Mouse (Mus musculus): ENCODE measurements around the gene Asphd1.
A peak's percentile ranks its signal among the peaks of the same experiment; 100 is the strongest.
"Not testable (repeated sequence)": the region's sequence is repeated elsewhere in the genome, so short reads cannot be mapped to it uniquely, and the experiment has no call there.

Gene Asphd1

GRCm38 (mm10) chr7:126921563-126921962, 27.8 kb downstream of the Asphd1 start:
- Histone ChIP-seq H3K4me1 (replicated peaks; ENCODE audit: low read depth, low read length) (peaks cover 10% of the 10 kb centered on the region), H3K4me3 (replicated peaks; ENCODE audit: low read length) (no peak overlapping the region), H3K27me3 (ENCODE audit: insufficient read depth, low read length) (no peaks in the 10 kb centered on the region), H3K9me3 (ENCODE audit: low read length) (no peaks in the 10 kb centered on the region), H3K36me3 (ENCODE audit: insufficient read depth, low read length) (no peaks in the 10 kb centered on the region)
- no peak for TF ChIP-seq POU5F1 (IDR thresholded peaks at IDR 0.05; ENCODE audit: borderline replicate concordance, low read length)
- no peak for TF ChIP-seq CTCF (conservative IDR thresholded peaks at IDR 0.05; ENCODE audit: low read length)
- no peak for TF ChIP-seq NANOG (IDR thresholded peaks at IDR 0.05; ENCODE audit: borderline replicate concordance, low read length)

GRCm38 (mm10) chr7:126919973-126920372, 29.4 kb downstream of the Asphd1 start:
- no peak overlapping the region for H3K4me3 ChIP-seq (replicated peaks; ENCODE audit: low read length)
- H3K9me3 ChIP-seq (ENCODE audit: low read length): no peaks in the 10 kb centered on the region
- H3K27me3 ChIP-seq (ENCODE audit: insufficient read depth, low read length): no peaks in the 10 kb centered on the region
- peaks cover 6% of the 10 kb centered on the region for H3K4me1 ChIP-seq (replicated peaks; ENCODE audit: low read depth, low read length)
- H3K36me3 ChIP-seq (ENCODE audit: insufficient read depth, low read length): no peaks in the 10 kb centered on the region
- TF ChIP-seq NANOG (IDR thresholded peaks at IDR 0.05; ENCODE audit: borderline replicate concordance, low read length) (no peak), CTCF (conservative IDR thresholded peaks at IDR 0.05; ENCODE audit: low read length) (no peak), POU5F1 (IDR thresholded peaks at IDR 0.05; ENCODE audit: borderline replicate concordance, low read length) (no peak)

GRCm38 (mm10) chr7:126918356-126918755, 31.0 kb downstream of the Asphd1 start:
- not testable (repeated sequence) for H3K36me3 ChIP-seq (ENCODE audit: insufficient read depth, low read length); H3K4me1 ChIP-seq (replicated peaks; ENCODE audit: low read depth, low read length); H3K27me3 ChIP-seq (ENCODE audit: insufficient read depth, low read length); H3K9me3 ChIP-seq (ENCODE audit: low read length); H3K4me3 ChIP-seq (replicated peaks; ENCODE audit: low read length)

GRCm38 (mm10) chr7:126914844-126915243, 34.5 kb downstream of the Asphd1 start:
- Histone ChIP-seq H3K27me3 (ENCODE audit: insufficient read depth, low read length) (no peaks in the 10 kb centered on the region), H3K4me1 (replicated peaks; ENCODE audit: low read depth, low read length) (peaks cover 8% of the 10 kb centered on the region), H3K36me3 (ENCODE audit: insufficient read depth, low read length) (no peaks in the 10 kb centered on the region), H3K9me3 (ENCODE audit: low read length) (no peaks in the 10 kb centered on the region), H3K4me3 (replicated peaks; ENCODE audit: low read length) (no peak overlapping the region)
- TF ChIP-seq CTCF (conservative IDR thresholded peaks at IDR 0.05; ENCODE audit: low read length) (no peak), NANOG (IDR thresholded peaks at IDR 0.05; ENCODE audit: borderline replicate concordance, low read length) (no peak), POU5F1 (IDR thresholded peaks at IDR 0.05; ENCODE audit: borderline replicate concordance, low read length) (no peak)

- H3K9me3 ChIP-seq (ENCODE audit: low read length): no peaks in the 10 kb centered on the region
- peaks cover 11% of the 10 kb centered on the region for H3K4me1 ChIP-seq (replicated peaks; ENCODE audit: low read depth, low read length)
- H3K4me3 ChIP-seq (replicated peaks; ENCODE audit: low read length): no peak overlapping the region
- no peaks in the 10 kb centered on the region for H3K27me3 ChIP-seq (ENCODE audit: insufficient read depth, low read length)
- no peaks in the 10 kb centered on the region for H3K36me3 ChIP-seq (ENCODE audit: insufficient read depth, low read length)
- TF ChIP-seq CTCF (conservative IDR thresholded peaks at IDR 0.05; ENCODE audit: low read length) (no peak), POU5F1 (IDR thresholded peaks at IDR 0.05; ENCODE audit: borderline replicate concordance, low read length) (no peak), NANOG (IDR thresholded peaks at IDR 0.05; ENCODE audit: borderline replicate concordance, low read length) (no peak)
Observed at GRCm38 (mm10) chr7:126905590-126905989, 43.8 kb downstream of the Asphd1 start.

DNA sequence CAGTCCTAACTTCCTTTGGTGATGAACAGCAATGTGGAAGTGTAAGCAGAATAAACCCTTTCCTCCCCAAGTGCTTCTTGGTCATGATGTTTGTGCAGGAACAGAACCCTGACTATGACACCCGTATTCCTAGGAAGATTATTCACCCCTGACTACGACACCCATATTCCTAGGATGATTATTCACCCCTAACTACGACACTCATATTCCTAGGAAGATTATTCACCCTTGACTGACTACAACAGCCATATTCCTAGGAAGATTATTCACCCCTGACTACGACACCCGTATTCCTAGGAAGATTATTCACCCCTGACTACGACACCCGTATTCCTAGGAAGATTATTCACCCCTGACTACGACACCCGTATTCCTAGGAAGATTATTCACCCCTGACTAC, 49.6 kb downstream of the Asphd1 start:
- peaks cover 17% of the 10 kb centered on the region for H3K4me1 ChIP-seq (replicated peaks; ENCODE audit: low read depth, low read length)
- not testable (repeated sequence) for H3K9me3 ChIP-seq (ENCODE audit: low read length); H3K4me3 ChIP-seq (replicated peaks; ENCODE audit: low read length)

DNA sequence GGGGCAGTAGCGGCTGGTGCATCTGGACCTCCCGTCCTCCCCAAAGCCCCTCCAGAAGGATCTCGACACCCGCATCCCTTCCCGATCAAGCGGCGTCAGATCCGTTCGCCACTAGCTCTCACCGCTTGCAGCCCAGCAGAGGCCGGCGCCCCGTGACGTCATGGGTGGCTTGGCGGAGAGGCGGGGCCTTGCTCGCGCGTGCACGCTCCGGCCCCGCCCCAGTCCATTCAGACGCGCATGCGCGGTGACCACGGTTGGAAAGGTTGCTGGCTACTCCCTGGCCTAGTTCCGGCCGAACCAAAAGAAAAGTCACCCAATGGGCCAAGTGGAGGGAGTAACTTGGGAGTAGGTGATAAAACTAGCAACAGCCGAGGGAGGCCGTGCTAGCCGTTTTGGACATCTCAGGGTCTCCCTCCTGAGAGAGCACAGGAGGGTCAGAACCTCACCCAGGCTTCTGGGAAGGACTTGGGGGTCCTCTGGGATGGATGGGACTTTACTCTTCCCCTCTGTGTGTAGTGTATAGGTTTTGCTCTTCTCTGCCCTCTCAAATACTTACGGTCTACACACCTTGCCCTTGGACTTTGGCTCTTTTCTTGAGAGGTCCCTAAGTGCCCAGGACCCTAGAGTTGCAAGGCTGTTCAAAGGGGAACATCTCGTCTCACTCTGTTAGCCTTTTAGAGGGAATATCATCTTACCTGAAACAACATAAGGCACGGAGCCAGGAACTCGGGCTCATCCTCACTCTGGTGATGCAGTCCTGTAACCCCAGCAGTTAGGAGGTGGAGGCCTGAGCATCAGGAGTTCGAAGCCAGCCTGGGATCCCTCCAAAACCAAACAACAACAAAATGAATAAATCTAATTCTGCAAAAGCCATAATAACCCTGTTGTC, 51.0 kb downstream of the Asphd1 start:
- Histone ChIP-seq H3K27me3 (ENCODE audit: insufficient read depth, low read length) (0 out of 2 replicates have a peak, but pooled peaks cover 3% of the 10 kb centered on the region), H3K36me3 (ENCODE audit: insufficient read depth, low read length) (peaks cover 11% of the 10 kb centered on the region; the same call in 1 of the 2 replicates), H3K4me3 (replicated peaks; ENCODE audit: low read length) (peak overlapping the region; percentile 84), H3K4me1 (replicated peaks; ENCODE audit: low read depth, low read length) (peaks cover 17% of the 10 kb centered on the region), H3K9me3 (ENCODE audit: low read length) (no peaks in the 10 kb centered on the region)
- TF ChIP-seq POU5F1 (IDR thresholded peaks at IDR 0.05; ENCODE audit: borderline replicate concordance, low read length) (no peak), CTCF (conservative IDR thresholded peaks at IDR 0.05; ENCODE audit: low read length) (no peak), NANOG (IDR thresholded peaks at IDR 0.05; ENCODE audit: borderline replicate concordance, low read length) (no peak)

More for the DNA sequence above, 49.6 kb downstream of the Asphd1 start:
- H3K27me3 ChIP-seq (ENCODE audit: insufficient read depth, low read length); H3K36me3 ChIP-seq (ENCODE audit: insufficient read depth, low read length): not testable (repeated sequence)

- TF ChIP-seq NANOG (IDR thresholded peaks at IDR 0.05; ENCODE audit: borderline replicate concordance, low read length): no peak
- Histone ChIP-seq H3K4me3 (replicated peaks; ENCODE audit: low read length) (peak overlapping the region; percentile 84), H3K27me3 (ENCODE audit: insufficient read depth, low read length) (0 out of 2 replicates have a peak, but pooled peaks cover 3% of the 10 kb centered on the region), H3K4me1 (replicated peaks; ENCODE audit: low read depth, low read length) (peaks cover 17% of the 10 kb centered on the region), H3K36me3 (ENCODE audit: insufficient read depth, low read length) (peaks cover 11% of the 10 kb centered on the region; the same call in 1 of the 2 replicates), H3K9me3 (ENCODE audit: low read length) (no peaks in the 10 kb centered on the region)
Observed at GRCm38 (mm10) chr7:126897390-126898101, 51.8 kb downstream of the Asphd1 start.
